Mouse (Mus musculus) cerebellum, adult 2 months (tissue): ENCODE results near the gene Serpina9. TPM values are rescaled to one million over a fixed set of nuclear protein-coding genes. Genes with fewer than 3 reads are reported as not detected.

ENCODE experiments used
- DNase-seq, 2 experiments: peaks; one replicate each; pipeline ENCODE4 v3.0.0; 2021
- H3K27ac ChIP-seq: fragments of 200-500 bp; 2 replicates; pipeline ENCODE4 v1.5.1; 2012; ENCODE audit warnings: low read length, control low read depth, inconsistent platforms; ENCODE audit not compliant: insufficient read depth
- H3K27me3 ChIP-seq: fragments of 200-500 bp; 2 replicates; pipeline ENCODE4 v1.6.1; 2012; ENCODE audit warnings: inconsistent platforms, mild to moderate bottlenecking, low read length, moderate library complexity; ENCODE audit not compliant: control insufficient read depth, insufficient read depth
- H3K4me1 ChIP-seq: fragments of 200-500 bp; 2 replicates; pipeline ENCODE4 v1.6.1; 2011; ENCODE audit warnings: low read length; ENCODE audit not compliant: control insufficient read depth, insufficient read depth
- H3K4me3 ChIP-seq: fragments of 200-500 bp; replicated peaks from 2 replicates; pipeline ENCODE3; 2011; ENCODE audit warnings: mild to moderate bottlenecking, low read depth, low read length, control low read depth; ENCODE audit not compliant: insufficient read depth
- CTCF ChIP-seq: fragments of 200-500 bp; IDR thresholded peaks from 2 replicates; pipeline ENCODE4 v1.5.1; 2011; ENCODE audit warnings: low read depth, mild to moderate bottlenecking, control low read depth, low read length, moderate library complexity, borderline replicate concordance; ENCODE audit not compliant: insufficient read depth
- POLR2A ChIP-seq: fragments of 200-500 bp; IDR thresholded peaks from 2 replicates; pipeline ENCODE4 v1.6.1; 2011; ENCODE audit warnings: low read length, control low read depth, borderline replicate concordance; ENCODE audit not compliant: insufficient read depth
- WGBS: fragments of 180-500 bp; shearing (Covaris S2); methylation state at CpG from one replicate; pipeline ENCODE4 v1.1.7; 2018; 5-methylcytosine and 5-hydroxymethylcytosine counted together
- polyA plus RNA-seq: library from polyadenylated mRNA; depleted of rRNA; stranded (reverse); fragments of >200 nt; gene quantifications from 2 replicates; pipeline ENCODE4 v1.2.3, GENCODE M21; 2012; rRNA removed

Serpina9 gene
- 1.8 TPM in 2 replicates for polyA plus RNA-seq

GRCm38 (mm10) chr12:104013620-104014019 is at the start of gene Serpina9:
Gene Serpina9 (minus strand): TSS chr12:104013755.
- no peaks in the 10 kb centered on the region for H3K4me1 ChIP-seq
- no peak for DNase-seq
- WGBS, result 85% methylated on average over 6 of the region's 6 CpGs

DNA sequence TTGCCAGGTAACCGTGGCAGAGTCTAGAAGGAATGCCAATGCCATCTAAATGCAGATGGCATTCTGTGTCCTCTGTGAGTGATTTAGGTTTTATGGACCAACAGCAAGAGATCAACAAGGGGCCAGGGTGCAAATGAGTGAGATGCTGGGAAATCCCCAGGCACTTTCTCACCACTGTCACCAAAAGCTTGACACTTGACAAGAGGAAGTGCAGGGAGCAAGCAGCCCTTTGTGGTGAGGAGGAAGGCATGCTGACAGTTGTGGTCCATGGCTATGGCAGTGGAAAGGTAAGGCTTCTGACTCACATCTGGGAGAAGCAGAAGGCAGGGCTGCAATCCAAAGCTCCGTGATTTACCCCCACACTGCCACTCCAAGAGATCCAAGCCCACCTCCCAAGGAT is 48.3 kb upstream of the Serpina9 start:
- 63% methylated on average over 2 of the region's 2 CpGs for WGBS

More at GRCm38 (mm10) chr12:104013620-104014019, at the start of gene Serpina9:
- no peaks in the 10 kb centered on the region for H3K27me3 ChIP-seq
- no peak for TF ChIP-seq POLR2A
- TF ChIP-seq CTCF, result no peak
- no peak within 1 kb of the TSS for H3K27ac ChIP-seq
- H3K4me3 ChIP-seq, result no peak within 1 kb of the TSS

DNA sequence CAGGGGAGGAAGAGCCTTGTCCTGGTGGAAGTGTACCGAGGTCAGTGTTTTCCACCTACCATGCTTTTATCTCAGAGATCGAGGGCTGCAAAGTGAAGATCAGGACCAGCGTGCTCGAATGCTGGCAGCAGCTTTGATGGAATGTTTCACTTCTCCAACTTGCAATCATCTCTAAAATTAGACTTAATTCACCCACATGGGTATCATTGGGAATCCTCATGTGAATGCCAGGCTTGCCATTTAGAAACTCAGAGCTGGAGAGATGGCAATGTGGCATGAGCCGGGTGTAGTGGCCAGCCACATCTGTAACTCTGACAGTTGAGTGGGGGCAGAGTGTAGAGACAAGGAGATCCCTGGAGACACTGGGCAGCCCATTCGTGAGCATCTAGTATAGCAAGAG is 46.6 kb upstream of the Serpina9 start:
- DNase-seq, result no peak
- WGBS, result 74% methylated on average over 6 of the region's 6 CpGs
- Histone ChIP-seq H3K27me3 (no peaks in the 10 kb centered on the region), H3K4me1 (peaks cover 6% of the 10 kb centered on the region; the same call in 1 of the 2 replicates), H3K27ac (no peak overlapping the region), H3K4me3 (no peak overlapping the region)
- TF ChIP-seq POLR2A (no peak), CTCF (no peak)

More for the DNA sequence above, 48.3 kb upstream of the Serpina9 start:
- TF ChIP-seq POLR2A (no peak), CTCF (no peak)
- no peak overlapping the region for H3K4me3 ChIP-seq
- H3K27ac ChIP-seq, result no peak overlapping the region
- no peak for DNase-seq
- H3K4me1 ChIP-seq, result 0 out of 2 replicates have a peak, but pooled peaks cover 6% of the 10 kb centered on the region
- H3K27me3 ChIP-seq, result no peaks in the 10 kb centered on the region

GRCm38 (mm10) chr12:104057531-104057930 is 44.0 kb upstream of the Serpina9 start:
- Histone ChIP-seq H3K4me3 (no peak overlapping the region), H3K4me1 (peaks cover 6% of the 10 kb centered on the region; the same call in 1 of the 2 replicates), H3K27ac (no peak overlapping the region), H3K27me3 (no peaks in the 10 kb centered on the region)
- no peak for TF ChIP-seq CTCF
- no peak for TF ChIP-seq POLR2A
- no peak for DNase-seq
- WGBS, result 50% methylated on average over 7 of the region's 7 CpGs

DNA sequence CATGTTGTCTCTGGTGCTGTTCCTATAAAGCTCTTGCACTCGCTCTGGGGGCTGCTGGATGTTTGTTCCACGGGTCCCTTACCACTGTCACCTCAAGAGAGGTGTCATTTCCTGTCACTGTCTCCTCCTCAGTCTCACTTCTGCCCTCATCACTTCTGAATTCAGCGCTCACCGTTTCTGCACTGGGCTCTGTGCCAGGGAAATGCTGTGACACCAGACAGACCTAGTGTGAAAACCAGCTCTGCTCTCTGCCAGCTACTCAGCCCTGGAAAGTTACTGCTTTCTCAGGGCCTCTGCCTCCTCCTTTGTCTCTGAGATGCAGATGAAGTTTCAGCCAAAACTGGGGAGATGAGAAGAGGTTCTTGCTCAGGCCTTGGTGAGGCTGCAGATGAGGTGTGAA is 43.5 kb upstream of the Serpina9 start:
- WGBS, result 26% methylated on average over 4 of the region's 4 CpGs
- H3K27me3 ChIP-seq, result no peaks in the 10 kb centered on the region
- TF ChIP-seq CTCF (no peak), POLR2A (no peak)
- peak; percentile 51 to 52 for DNase-seq
- no peak overlapping the region for H3K4me3 ChIP-seq
- no peak overlapping the region for H3K27ac ChIP-seq
- H3K4me1 ChIP-seq, result peaks cover 6% of the 10 kb centered on the region; the same call in 1 of the 2 replicates

DNA sequence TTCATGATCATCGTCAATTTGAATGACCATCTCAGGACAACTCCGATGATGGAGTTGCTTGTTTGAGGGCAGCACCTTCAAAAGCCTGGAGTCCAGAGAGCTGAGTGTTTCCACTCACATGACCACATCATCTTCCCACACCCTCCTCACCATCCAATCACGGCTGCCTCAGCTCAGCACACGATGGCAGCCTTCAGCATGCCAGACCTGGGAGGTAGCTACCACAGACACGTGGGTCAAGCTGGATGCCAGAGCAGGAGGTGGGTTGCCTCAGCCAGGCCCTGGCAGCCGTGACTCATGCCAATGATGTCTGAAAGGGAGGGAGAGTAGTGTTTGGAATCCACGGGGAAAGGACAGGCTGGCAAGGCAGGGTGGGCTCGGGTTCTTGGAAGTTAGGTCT is 42.2 kb upstream of the Serpina9 start:
- H3K27me3 ChIP-seq, result no peaks in the 10 kb centered on the region
- no peak for DNase-seq
- TF ChIP-seq POLR2A (no peak), CTCF (no peak)
- WGBS, result 44% methylated on average over 8 of the region's 8 CpGs
- no peak overlapping the region for H3K4me3 ChIP-seq
- H3K4me1 ChIP-seq, result peaks cover 6% of the 10 kb centered on the region; the same call in 1 of the 2 replicates
- H3K27ac ChIP-seq, result no peak overlapping the region

DNA sequence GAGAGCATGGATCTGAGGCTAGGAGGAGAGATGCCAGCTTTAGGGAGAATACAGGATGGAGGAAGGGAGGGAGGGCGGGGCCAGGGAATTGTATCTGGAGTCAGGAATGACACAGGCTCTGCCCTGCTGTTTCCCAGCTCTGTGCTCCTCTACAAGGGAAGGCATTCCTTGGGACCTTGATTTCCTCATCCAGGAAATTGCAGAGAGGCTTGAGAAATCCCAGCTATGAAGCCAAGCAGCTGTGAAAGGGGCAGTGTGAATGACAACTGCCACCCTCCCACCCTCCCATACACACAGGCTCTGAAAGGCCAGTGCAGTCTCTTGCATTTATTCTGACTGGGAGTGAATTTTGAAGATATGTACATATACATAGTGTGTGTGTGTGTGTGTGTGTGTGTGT is 40.4 kb upstream of the Serpina9 start:
- 74% methylated on average over 1 of the region's 1 CpGs for WGBS
- no peak for DNase-seq
- TF ChIP-seq POLR2A, result no peak
- no peak for TF ChIP-seq CTCF

DNA sequence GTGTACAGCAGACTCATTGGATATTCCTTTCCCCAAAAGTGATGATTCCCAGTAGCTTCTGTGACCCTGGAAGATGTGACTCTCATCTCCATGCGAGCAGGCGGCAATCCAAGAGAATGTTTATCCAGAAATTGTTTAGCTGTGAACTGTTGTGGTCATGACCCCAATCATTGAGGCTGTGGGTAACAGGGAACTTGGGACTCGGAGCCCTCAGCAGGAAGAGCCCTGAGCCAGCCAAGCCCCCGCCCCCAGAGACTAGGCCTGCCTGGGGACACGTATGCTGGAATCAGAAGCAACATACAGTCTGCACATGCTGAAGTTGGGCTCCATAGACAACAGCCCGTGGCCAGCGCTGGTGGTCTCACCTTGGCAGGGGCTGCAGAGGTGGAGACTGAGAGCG is 32.2 kb upstream of the Serpina9 start:
- no peaks in the 10 kb centered on the region for H3K27me3 ChIP-seq
- WGBS, result 71% methylated on average over 8 of the region's 8 CpGs
- H3K4me3 ChIP-seq, result no peak overlapping the region
- no peak for TF ChIP-seq POLR2A
- TF ChIP-seq CTCF, result no peak
- H3K4me1 ChIP-seq, result no peaks in the 10 kb centered on the region
- DNase-seq, result no peak
- H3K27ac ChIP-seq, result no peak overlapping the region

More for the DNA sequence above, 40.4 kb upstream of the Serpina9 start:
- Histone ChIP-seq H3K4me1 (peaks cover 6% of the 10 kb centered on the region; the same call in 1 of the 2 replicates), H3K27ac (no peak overlapping the region), H3K4me3 (no peak overlapping the region), H3K27me3 (no peaks in the 10 kb centered on the region)

GRCm38 (mm10) chr12:104044343-104044742 is 30.8 kb upstream of the Serpina9 start, which contains the start of gene Serpina12:
Gene Serpina12 (minus strand): TSS chr12:104044443.
- Histone ChIP-seq H3K27ac (no peak within 1 kb of the TSS), H3K27me3 (no peaks in the 10 kb centered on the region), H3K4me3 (no peak within 1 kb of the TSS), H3K4me1 (no peaks in the 10 kb centered on the region)
- DNase-seq, result no peak
- WGBS, result 89% methylated on average over 7 of the region's 7 CpGs
- TF ChIP-seq CTCF (no peak), POLR2A (no peak)
